Mouse (Mus musculus) left cerebral cortex, adult 9 months (tissue): ENCODE measurements at regions not wholly inside any gene's neighbourhood (a gene's known extent, or its start where the extent isn't known, plus 50 kb on each side); places are given as distances from the start of the nearest gene placed in this dataset.

Experiments
- DNase-seq, 2 experiments: peaks; one replicate each; pipeline ENCODE4 v3.0.0; 2022; ENCODE audit warnings: low spot score in 2 of 2

GRCm38 (mm10) chr5:98108394-98108793 lies 58.6 kb upstream of the Prdm8 start:
- DNase-seq, result no peak

- peak; percentile 18 to 40 for DNase-seq
Observed at GRCm38 (mm10) chr5:98106261-98106660, 60.7 kb upstream of the Prdm8 start.

- no peak for DNase-seq
Observed at GRCm38 (mm10) chr5:98083409-98083808, 52.6 kb upstream of the Antxr2 start.

DNA sequence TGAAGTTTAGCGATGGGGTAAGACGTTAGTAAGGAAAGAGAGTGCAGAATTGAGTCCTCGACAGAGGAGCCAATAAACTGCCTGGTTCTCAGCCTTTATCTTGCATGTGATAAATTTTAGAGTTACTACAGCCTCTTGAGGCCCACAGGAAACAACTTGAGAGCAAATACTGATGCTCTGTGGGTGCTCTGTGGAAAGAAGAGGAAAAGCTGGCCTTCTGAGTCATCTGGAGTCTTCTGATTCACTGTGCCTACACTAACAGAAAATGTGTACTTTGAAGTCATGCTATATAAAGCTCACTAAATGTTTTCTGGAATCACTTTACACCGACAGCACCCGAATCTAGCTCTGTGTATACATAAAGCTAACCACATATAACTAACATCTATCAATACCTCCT lies 50.4 kb upstream of the Antxr2 start:
- DNase-seq, result peak in 1 of 2 experiments; percentile 6
